Mouse (Mus musculus): ENCODE results near the gene Trmt44. TPM values are rescaled to one million over a fixed set of nuclear protein-coding genes. Genes with fewer than 3 reads are reported as not detected.

Gene Trmt44
- total RNA-seq, 2 experiments from 2014 or later: 1.5 to 1.6 TPM

GRCm38 (mm10) chr5:35525469-35526123, 49.3 kb downstream of the Trmt44 start, which contains the start of gene Cpz:
Gene Cpz (minus strand): TSS chr5:35525698.
- no peak for TF ChIP-seq CTCF (IDR thresholded peaks at IDR 0.05)
- intact Hi-C loops (cut with DNase I): no loop called here
- peak; percentile 57 for DNase-seq
- Histone ChIP-seq H3K27ac (no peak within 1 kb of the TSS), H3K4me3 (peak within 1 kb of the TSS; percentile 45)

DNA sequence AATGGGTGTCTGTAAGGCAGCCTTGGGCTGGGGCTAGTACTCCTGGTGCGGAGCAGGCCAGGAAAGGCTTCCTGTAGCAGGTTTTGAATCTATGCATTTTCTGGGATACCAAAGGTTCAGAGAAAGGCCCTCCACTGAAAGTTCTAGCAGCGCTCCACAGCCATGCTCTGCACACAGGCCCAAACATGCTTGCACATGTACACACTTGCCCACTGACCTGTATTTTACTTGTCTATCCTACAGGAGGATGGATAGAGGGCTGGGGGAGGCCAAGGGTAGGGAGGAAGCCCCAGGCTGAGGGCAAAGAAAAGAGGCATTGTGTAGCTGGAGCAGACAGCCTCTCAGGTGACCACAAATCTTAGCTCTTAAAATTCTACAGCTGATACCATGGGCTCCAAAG, 50.5 kb downstream of the Trmt44 start:
- TF ChIP-seq CTCF (IDR thresholded peaks at IDR 0.05): no peak
- H3K4me3 ChIP-seq: no peak overlapping the region
- no peak for DNase-seq
- intact Hi-C loops (cut with DNase I): no loop called here
- no peak overlapping the region for H3K27ac ChIP-seq

DNA sequence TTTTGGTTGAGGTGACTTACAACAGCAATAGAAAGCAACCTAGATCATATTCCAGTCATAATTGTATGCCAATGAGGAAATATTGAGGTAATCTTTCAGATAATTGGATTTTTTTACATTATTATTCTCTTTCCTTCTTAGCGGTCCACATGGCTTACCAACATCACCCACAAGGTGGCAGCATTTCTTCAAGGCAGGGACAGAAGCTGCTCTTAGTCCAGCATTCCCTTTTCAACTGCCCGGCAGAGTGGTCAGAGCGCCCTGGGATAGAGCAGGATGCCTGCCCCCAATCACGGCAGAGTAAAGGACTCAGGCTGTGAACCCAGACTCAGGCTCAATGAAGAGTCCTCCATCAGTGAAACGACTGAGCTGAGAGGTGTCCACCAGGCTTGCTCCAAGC, 51.1 kb downstream of the Trmt44 start:
- DNase-seq: peak; percentile 73
- intact Hi-C loops (cut with DNase I): loop anchor here (1.0 kb wide), 1 partner anchor 40 kb away; no protein-coding TSS in a partner anchor
- Histone ChIP-seq H3K4me3 (no peak overlapping the region), H3K27ac (no peak overlapping the region)
- peak; percentile 89 for TF ChIP-seq CTCF (IDR thresholded peaks at IDR 0.05)

GRCm38 (mm10) chr5:35516781-35517180, 58.1 kb downstream of the Trmt44 start:
- Histone ChIP-seq H3K27ac (no peak overlapping the region), H3K4me3 (no peak overlapping the region)
- DNase-seq: peak; percentile 16
- no peak for TF ChIP-seq CTCF (IDR thresholded peaks at IDR 0.05)
- intact Hi-C loops (cut with DNase I): no loop called here

DNA sequence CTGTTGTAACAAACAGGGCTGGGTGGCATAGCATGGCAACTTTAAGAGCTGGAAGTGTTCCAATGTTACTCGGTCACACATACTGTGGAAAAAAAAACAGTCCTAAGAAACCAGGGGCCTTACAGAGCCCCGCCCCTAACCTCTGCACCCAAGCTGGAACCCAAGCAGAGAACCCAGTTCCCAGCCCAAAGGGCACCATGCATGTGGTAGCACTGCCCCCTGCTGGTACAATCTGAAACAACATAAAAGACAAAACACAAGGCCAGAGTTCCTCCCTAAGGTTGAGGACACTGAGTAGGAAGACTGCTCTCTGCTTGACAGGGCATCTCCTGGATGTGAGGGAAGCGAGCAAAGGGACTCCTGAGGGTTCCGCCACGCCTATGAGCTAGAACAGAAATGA, 64.3 kb downstream of the Trmt44 start:
- no peak overlapping the region for H3K27ac ChIP-seq
- peak; percentile 82 for TF ChIP-seq CTCF (IDR thresholded peaks at IDR 0.05)
- intact Hi-C loops (cut with DNase I): loop anchor here (2.0 kb wide), 1 partner anchor 132 kb away; no protein-coding TSS in a partner anchor
- no peak for DNase-seq
- H3K4me3 ChIP-seq: no peak overlapping the region

Other genes with a start within 250 kb of the Trmt44 start
- gene Hmx1, start 186.0 kb downstream of the Trmt44 start, total RNA-seq (2021): not detected
- gene Cpz, start 49.4 kb downstream of the Trmt44 start, total RNA-seq (2021): under 1 TPM; 0.13 to 0.89 TPM
- gene Acox3, start 8.0 kb upstream of the Trmt44 start, total RNA-seq (2021): 10 to 100 TPM; 15.4 to 18.0 TPM
- 10 to 100 TPM; 40.1 to 52.2 TPM for gene Htra3, start 104.7 kb upstream of the Trmt44 start, total RNA-seq (2021)
- 1 to 10 TPM; 2.2 to 2.4 TPM for gene Sh3tc1, start 164.9 kb upstream of the Trmt44 start, total RNA-seq (2021)
- gene Ablim2, start 182.8 kb upstream of the Trmt44 start, total RNA-seq (2021): 10 to 100 TPM; 40.7 to 42.5 TPM